Mouse (Mus musculus): ENCODE results near the gene Trim16. TPM values are rescaled to one million over a fixed set of nuclear protein-coding genes. Genes with fewer than 3 reads are reported as not detected.

Gene Trim16
- total RNA-seq (2021), result 1 to 10 TPM; 5.8 to 6.7 TPM
- long read RNA-seq, experiment 1, transcript Trim16-201 (6 exons, 3,906 nt), result major isoform, 14 of 15 reads
- long read RNA-seq, experiment 1, partial matches to known transcripts, result 0 of 15 reads
- long read RNA-seq, experiment 1, other reads (novel, unspliced or antisense), result 0 of 15 reads
- long read RNA-seq, experiment 2, transcript Trim16-201 (6 exons, 3,906 nt), result major isoform, 11 of 13 reads
- long read RNA-seq, experiment 2, partial matches to known transcripts, result 1 of 13 reads
- long read RNA-seq, experiment 2, other reads (novel, unspliced or antisense), result 1 of 13 reads

- intact Hi-C loops (cut with DNase I), result loop anchor here (2.0 to 10.0 kb wide), 2 partner anchors 27 to 315 kb away; partner anchors contain the start of gene Fbxw10
These were observed at the start of gene Trim16 for GRCm38 (mm10) chr11:62820059-62820541. Trim16 (plus strand) TSS chr11:62820231.

GRCm38 (mm10) chr11:62776510-62776909 is 43.5 kb upstream of the Trim16 start:
- DNase-seq, result no peak
- intact Hi-C loops (cut with DNase I), result no loop called here

More at GRCm38 (mm10) chr11:62820059-62820541, at the start of gene Trim16:
- peak; percentile 76 to 86 for DNase-seq

- intact Hi-C loops (cut with DNase I), result no loop called here
- DNase-seq, result peak; percentile 76 to 85
These were observed 31.0 kb upstream of the Trim16 start, which contains the start of gene Zfp286 for GRCm38 (mm10) chr11:62788935-62789616. Zfp286 (minus strand) TSS chr11:62789462.

- intact Hi-C loops (cut with DNase I), result no loop called here
- no peak for DNase-seq
These were observed 30.5 kb upstream of the Trim16 start for GRCm38 (mm10) chr11:62789617-62789936.

- intact Hi-C loops (cut with DNase I), result no loop called here
- DNase-seq, result no peak
These were observed 15.9 kb upstream of the Trim16 start for GRCm38 (mm10) chr11:62804119-62804518.

GRCm38 (mm10) chr11:62807965-62808364 is 12.1 kb upstream of the Trim16 start:
- DNase-seq, result no peak
- intact Hi-C loops (cut with DNase I), result loop anchor here (2.0 kb wide), 1 partner anchor 51 kb away; no protein-coding TSS in a partner anchor

GRCm38 (mm10) chr11:62809201-62809600 is 10.8 kb upstream of the Trim16 start:
- peak; percentile 15 to 39 for DNase-seq
- intact Hi-C loops (cut with DNase I), result loop anchor here (2.0 kb wide), 1 partner anchor 52 kb away; no protein-coding TSS in a partner anchor

GRCm38 (mm10) chr11:62812268-62812667 is 7.8 kb upstream of the Trim16 start:
- no peak for DNase-seq
- intact Hi-C loops (cut with DNase I), result loop anchor here (5.0 kb wide), 1 partner anchor 40 kb away; no protein-coding TSS in a partner anchor

- intact Hi-C loops (cut with DNase I), result loop anchor here (5.0 kb wide), 1 partner anchor 39 kb away; no protein-coding TSS in a partner anchor
- DNase-seq, result no peak
These were observed 6.5 kb upstream of the Trim16 start for GRCm38 (mm10) chr11:62813497-62813896.

GRCm38 (mm10) chr11:62813970-62814624 is 5.9 kb upstream of the Trim16 start:
- intact Hi-C loops (cut with DNase I), result loop anchor here (5.0 kb wide), 1 partner anchor 38 kb away; no protein-coding TSS in a partner anchor
- no peak for DNase-seq

- no peak for DNase-seq
- intact Hi-C loops (cut with DNase I), result loop anchor here (5.0 kb wide), 2 partner anchors 38 to 212 kb away; no protein-coding TSS in a partner anchor
These were observed 5.4 kb upstream of the Trim16 start for GRCm38 (mm10) chr11:62814625-62815024.

- intact Hi-C loops (cut with DNase I), result loop anchor here (5.0 kb wide), 1 partner anchor 213 kb away; no protein-coding TSS in a partner anchor
- DNase-seq, result no peak
These were observed 4.6 kb upstream of the Trim16 start for GRCm38 (mm10) chr11:62815438-62815837.

GRCm38 (mm10) chr11:62816591-62816990 is 3.4 kb upstream of the Trim16 start:
- no peak for DNase-seq
- intact Hi-C loops (cut with DNase I), result loop anchor here (5.0 kb wide), 1 partner anchor 214 kb away; no protein-coding TSS in a partner anchor

- DNase-seq, result no peak
- intact Hi-C loops (cut with DNase I), result loop anchor here (5.0 kb wide), 1 partner anchor 217 kb away; no protein-coding TSS in a partner anchor
These were observed 858 bp upstream of the Trim16 start for GRCm38 (mm10) chr11:62819059-62819686.

GRCm38 (mm10) chr11:62820661-62821437 is 818 bp downstream of the Trim16 start:
- intact Hi-C loops (cut with DNase I), result loop anchor here (2.0 to 10.0 kb wide), 2 partner anchors 26 to 314 kb away; partner anchors contain the start of gene Fbxw10
- peak; percentile 30 to 35 for DNase-seq

- intact Hi-C loops (cut with DNase I), result loop anchor here (2.0 to 10.0 kb wide), 2 partner anchors 25 to 313 kb away; partner anchors contain the start of gene Fbxw10
- peak; percentile 23 to 27 for DNase-seq
These were observed 1.9 kb downstream of the Trim16 start for GRCm38 (mm10) chr11:62821893-62822292.

- no peak for DNase-seq
- intact Hi-C loops (cut with DNase I), result loop anchor here (10.0 kb wide), 1 partner anchor 311 kb away; no protein-coding TSS in a partner anchor
These were observed 4.2 kb downstream of the Trim16 start for GRCm38 (mm10) chr11:62824211-62824610.

GRCm38 (mm10) chr11:62825222-62826105 is 5.4 kb downstream of the Trim16 start:
- DNase-seq, result no peak
- intact Hi-C loops (cut with DNase I), result loop anchor here (10.0 kb wide), 1 partner anchor 309 kb away; no protein-coding TSS in a partner anchor
